Mouse (Mus musculus) erythroblast, embryonic 14.5 days (primary cell): ENCODE measurements around the gene Rsad1.

ENCODE experiments used
- GATA1 ChIP-seq: IDR thresholded peaks from 2 replicates; pipeline ENCODE4 v1.6.1; 2012; ENCODE audit warnings: low read length, inconsistent platforms, mixed read lengths
- TAL1 ChIP-seq: IDR thresholded peaks from 3 replicates; pipeline ENCODE4 v1.6.1; 2012; ENCODE audit warnings: low read length, inconsistent platforms, mixed read lengths

DNA sequence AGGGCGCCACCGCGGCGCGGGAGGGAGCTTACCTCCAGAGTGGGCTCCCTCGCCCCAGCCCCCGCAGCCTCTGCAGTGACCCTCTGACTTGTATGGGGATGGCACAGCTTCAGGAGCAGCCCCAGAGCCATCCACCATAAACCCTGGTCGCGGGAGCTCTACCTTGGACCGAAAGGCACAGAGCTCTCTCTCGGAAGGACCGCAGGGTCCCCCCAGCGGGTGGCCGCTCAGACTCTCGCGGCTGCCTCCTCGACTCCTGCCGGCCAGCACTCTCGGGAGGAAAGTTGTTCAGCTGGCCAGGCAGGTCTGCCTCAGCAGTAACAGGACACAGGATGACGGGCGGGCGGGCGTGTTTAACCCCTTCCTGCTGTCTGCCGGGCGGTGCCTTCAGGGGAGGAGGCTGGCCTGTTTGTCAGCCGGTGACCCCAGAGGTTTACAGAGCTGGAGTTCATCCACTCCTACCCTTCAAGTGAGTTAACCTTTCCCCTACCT lies 49.3 kb downstream of the Rsad1 start, which contains the start of gene Epn3:
- TF ChIP-seq GATA1 (no peak), TAL1 (no peak)
